Mouse (Mus musculus) cerebellum, adult 2 months (tissue): ENCODE data around the gene Tmco4.

Experiments
- CTCF ChIP-seq: fragments of 200-500 bp; IDR thresholded peaks from 2 replicates; pipeline ENCODE4 v1.5.1; 2011; ENCODE audit warnings: low read depth, mild to moderate bottlenecking, control low read depth, low read length, moderate library complexity, borderline replicate concordance; ENCODE audit not compliant: insufficient read depth
- POLR2A ChIP-seq: fragments of 200-500 bp; IDR thresholded peaks from 2 replicates; pipeline ENCODE4 v1.6.1; 2011; ENCODE audit warnings: low read length, control low read depth, borderline replicate concordance; ENCODE audit not compliant: insufficient read depth

GRCm38 (mm10) chr4:138997121-138997520 lies 24.4 kb downstream of the Tmco4 start:
- TF ChIP-seq POLR2A (no peak), CTCF (no peak)
